Mouse (Mus musculus) CH12.LX (cell line): ENCODE measurements around the gene Mxra8. TPM values are rescaled to one million over a fixed set of nuclear protein-coding genes. Genes with fewer than 3 reads are reported as not detected.

Experiments used
- DNase-seq: peaks from one replicate; pipeline ENCODE4 v3.0.0-alpha.2; 2013; ENCODE audit errors: extremely low read depth
- H3K27ac ChIP-seq: 2 replicates; pipeline ENCODE4 v1.5.1; 2012; ENCODE audit warnings: low read depth, mild to moderate bottlenecking, control low read depth, moderate library complexity; ENCODE audit not compliant: insufficient read depth
- H3K27me3 ChIP-seq: replicated peaks from 2 replicates; pipeline ENCODE3; 2012; ENCODE audit warnings: inconsistent platforms
- H3K36me3 ChIP-seq, 2 experiments: replicated peaks in 1 of 2; 2 replicates each; pipeline versions ENCODE3 to v1.6.1; 2012; ENCODE audit warnings: inconsistent platforms in 1 of 2, low read length in 1 of 2, mild to moderate bottlenecking in 1 of 2, mixed read lengths in 1 of 2, moderate library complexity in 1 of 2; ENCODE audit not compliant: control insufficient read depth in 1 of 2, insufficient read depth in 1 of 2
- H3K4me1 ChIP-seq, 2 experiments: 2 replicates each; pipeline ENCODE4 v1.6.1; 2012; ENCODE audit warnings: inconsistent platforms in 1 of 2, moderate library complexity in 1 of 2; ENCODE audit not compliant: insufficient read depth in 2 of 2, control insufficient read depth in 1 of 2
- H3K4me2 ChIP-seq: 2 replicates; pipeline ENCODE4 v1.6.1; 2012; ENCODE audit warnings: low read depth, mild to moderate bottlenecking, control low read depth; ENCODE audit not compliant: poor library complexity, insufficient read depth, severe bottlenecking
- H3K4me3 ChIP-seq, 3 experiments: fragments of 150-350 bp in 1 of 3; sonication (generic) in 1 of 3; replicated peaks in 1 of 3; 2 replicates each; pipeline versions ENCODE3 to v1.5.1; 2011 to 2012; ENCODE audit warnings: low read depth in 2 of 3, low read length in 2 of 3, mild to moderate bottlenecking in 2 of 3, moderate library complexity in 2 of 3, control low read depth in 1 of 3, improper control_type of control experiment in 1 of 3, inconsistent platforms in 1 of 3, mixed read lengths in 1 of 3; ENCODE audit not compliant: poor library complexity in 1 of 3
- H3K79me2 ChIP-seq: replicated peaks from 2 replicates; pipeline ENCODE4 v1.6.1; 2012; ENCODE audit warnings: mild to moderate bottlenecking, moderate library complexity; ENCODE audit not compliant: control insufficient read depth, poor library complexity, insufficient read depth, severe bottlenecking; ENCODE audit errors: extremely low read depth
- H3K9ac ChIP-seq: 2 replicates; pipeline ENCODE4 v1.6.1; 2012; ENCODE audit warnings: low read depth, mild to moderate bottlenecking, control low read depth, moderate library complexity; ENCODE audit not compliant: insufficient read depth
- H3K9me3 ChIP-seq: replicated peaks from 2 replicates; pipeline ENCODE3; 2012; ENCODE audit warnings: low read length, inconsistent platforms, mixed read lengths
- BHLHE40 ChIP-seq: IDR thresholded peaks from 2 replicates; pipeline ENCODE4 v1.6.1; 2011; ENCODE audit warnings: mild to moderate bottlenecking, low read depth, low read length, improper control_type of control experiment
- CHD1 ChIP-seq: IDR thresholded peaks from 2 replicates; pipeline ENCODE4 v1.6.1; 2012; ENCODE audit warnings: low read depth, low read length, improper control_type of control experiment, inconsistent platforms
- CHD2 ChIP-seq: IDR thresholded peaks from 2 replicates; pipeline ENCODE4 v1.6.1; 2011; ENCODE audit warnings: low read length, improper control_type of control experiment
- CTCF ChIP-seq, 2 experiments: IDR thresholded peaks in 1 of 2; conservative IDR thresholded peaks in 1 of 2; 2 replicates each; pipeline ENCODE4 v1.5.1; 2011 to 2012; ENCODE audit warnings: low read depth in 2 of 2, low read length in 2 of 2, improper control_type of control experiment in 1 of 2, inconsistent platforms in 1 of 2, mild to moderate bottlenecking in 1 of 2, moderate library complexity in 1 of 2
- E2F4 ChIP-seq: IDR thresholded peaks from 2 replicates; pipeline ENCODE4 v1.6.1; 2011; ENCODE audit warnings: low read depth, low read length, improper control_type of control experiment; ENCODE audit not compliant: insufficient replicate concordance
- ELF1 ChIP-seq: IDR thresholded peaks from 2 replicates; pipeline ENCODE4 v1.6.1; 2014; ENCODE audit warnings: low read depth, mild to moderate bottlenecking, inconsistent platforms, low read length, improper control_type of control experiment
- EP300 ChIP-seq: IDR thresholded peaks from 2 replicates; pipeline ENCODE4 v1.6.1; 2011; ENCODE audit warnings: low read length, improper control_type of control experiment
- ETS1 ChIP-seq: conservative IDR thresholded peaks from 2 replicates; pipeline ENCODE4 v1.6.1; 2012; ENCODE audit warnings: low read depth, mild to moderate bottlenecking, inconsistent platforms, low read length, improper control_type of control experiment, moderate library complexity
- GABPA ChIP-seq: IDR thresholded peaks from 2 replicates; pipeline ENCODE4 v1.6.1; 2012; ENCODE audit warnings: low read depth, low read length, improper control_type of control experiment, inconsistent platforms; ENCODE audit not compliant: insufficient replicate concordance
- HCFC1 ChIP-seq: IDR thresholded peaks from 2 replicates; pipeline ENCODE4 v1.6.1; 2012; ENCODE audit warnings: low read depth, mild to moderate bottlenecking, inconsistent platforms, low read length, improper control_type of control experiment
- IRF4 ChIP-seq: IDR thresholded peaks from 2 replicates; pipeline ENCODE4 v1.6.1; 2014; ENCODE audit warnings: low read depth, mild to moderate bottlenecking, inconsistent platforms, low read length, improper control_type of control experiment
- MAFK ChIP-seq: IDR thresholded peaks from 2 replicates; pipeline ENCODE4 v1.6.1; 2011; ENCODE audit warnings: low read length, improper control_type of control experiment; ENCODE audit not compliant: insufficient replicate concordance
- MAX ChIP-seq: IDR thresholded peaks from 2 replicates; pipeline ENCODE4 v1.6.1; 2011; ENCODE audit warnings: low read length, improper control_type of control experiment
- MAZ ChIP-seq: IDR thresholded peaks from 2 replicates; pipeline ENCODE4 v1.6.1; 2012; ENCODE audit warnings: low read depth, mild to moderate bottlenecking, inconsistent platforms, low read length, improper control_type of control experiment, moderate library complexity
- MEF2A ChIP-seq: IDR thresholded peaks from 2 replicates; pipeline ENCODE4 v1.6.1; 2014; ENCODE audit warnings: low read depth, mild to moderate bottlenecking, inconsistent platforms, low read length, improper control_type of control experiment, borderline replicate concordance
- MYC ChIP-seq: IDR thresholded peaks from 2 replicates; pipeline ENCODE4 v1.6.1; 2011; ENCODE audit warnings: low read depth, mild to moderate bottlenecking, improper control_type of control experiment, low read length
- NRF1 ChIP-seq: IDR thresholded peaks from 2 replicates; pipeline ENCODE4 v1.6.1; 2014; ENCODE audit warnings: low read depth, mild to moderate bottlenecking, inconsistent platforms, low read length, improper control_type of control experiment, moderate library complexity
- POLR2A ChIP-seq: IDR thresholded peaks from 2 replicates; pipeline ENCODE4 v1.6.1; 2011; ENCODE audit warnings: low read depth, mild to moderate bottlenecking, improper control_type of control experiment, low read length
- POLR2AphosphoS2 ChIP-seq: IDR thresholded peaks from 2 replicates; pipeline ENCODE4 v1.6.1; 2011; ENCODE audit warnings: low read depth, low read length, improper control_type of control experiment
- RAD21 ChIP-seq: IDR thresholded peaks from 2 replicates; pipeline ENCODE4 v1.6.1; 2011; ENCODE audit warnings: low read depth, mild to moderate bottlenecking, low read length, improper control_type of control experiment, moderate library complexity
- SMC3 ChIP-seq: IDR thresholded peaks from 2 replicates; pipeline ENCODE4 v1.6.1; 2011; ENCODE audit warnings: low read depth, low read length, improper control_type of control experiment
- TBP ChIP-seq: conservative IDR thresholded peaks from 2 replicates; pipeline ENCODE4 v1.6.1; 2011; ENCODE audit warnings: low read depth, low read length, improper control_type of control experiment
- UBTF ChIP-seq: IDR thresholded peaks from 2 replicates; pipeline ENCODE4 v1.6.1; 2012; ENCODE audit warnings: low read depth, mild to moderate bottlenecking, inconsistent platforms, low read length, improper control_type of control experiment, moderate library complexity
- USF2 ChIP-seq: conservative IDR thresholded peaks from 2 replicates; pipeline ENCODE4 v1.6.1; 2011; ENCODE audit warnings: low read depth, low read length, improper control_type of control experiment
- ZC3H11A ChIP-seq: IDR thresholded peaks from 2 replicates; pipeline ENCODE4 v1.6.1; 2012; ENCODE audit warnings: low read depth, mild to moderate bottlenecking, inconsistent platforms, low read length, improper control_type of control experiment
- ZMIZ1 ChIP-seq: IDR thresholded peaks from 2 replicates; pipeline ENCODE4 v1.6.1; 2012; ENCODE audit warnings: low read depth, mild to moderate bottlenecking, inconsistent platforms, low read length, improper control_type of control experiment
- ZNF384 ChIP-seq: IDR thresholded peaks from 2 replicates; pipeline ENCODE4 v1.6.1; 2012; ENCODE audit warnings: low read depth, low read length, improper control_type of control experiment, inconsistent platforms
- dilution Hi-C: fragments of 300-500 bp; cut with MboI; formaldehyde crosslinking; loops from 2 replicates; pipeline ENCODE4 v1.14.3; 2020; ENCODE audit warnings: low sequenced_read_pairs; ENCODE audit not compliant: extremely low pct_unique_long_range_greater_than_20kb, extremely low pct_ligation_motif_present
- in situ Hi-C: fragments of 300-500 bp; cut with MboI; formaldehyde crosslinking; loops from 3 replicates; pipeline ENCODE4 v1.14.3; 2019; ENCODE audit warnings: low sequenced_read_pairs, low pct_ligation_motif_present, low pct_unique_long_range_greater_than_20kb, mixed read lengths
- polyA plus RNA-seq: library from polyadenylated mRNA; unstranded; fragments of >175 nt; gene quantifications from 2 replicates; pipeline ENCODE4 v1.2.1, GENCODE M21; 2012; ENCODE audit warnings: low read depth; ENCODE audit not compliant: insufficient read length
- total RNA-seq, 2 experiments: library from RNA; depleted of rRNA; stranded (reverse); fragments of 300-350 nt in 1 of 2; fragments of >200 nt in 1 of 2; gene quantifications; 2 replicates each; pipeline ENCODE4 v1.2.3; 2012 to 2014

Mxra8 gene
- total and polyA plus RNA-seq, 3 experiments, result 8.8 to 24.0 (median 12.4) TPM

GRCm38 (mm10) chr4:155790650-155791161 is 48.8 kb upstream of the Mxra8 start:
- Histone ChIP-seq H3K27me3 (peaks cover 27% of the 10 kb centered on the region), H3K9me3 (no peaks in the 10 kb centered on the region), H3K27ac (no peak overlapping the region), H3K4me1 (peaks cover 1 to 2% of the 10 kb centered on the region in 2 experiments; a peak in 1 of 4 replicates), H3K4me3 (no peak overlapping the region)
- DNase-seq, result no peak
- TF ChIP-seq IRF4 (no peak), NRF1 (no peak)
- TF ChIP-seq, all 38 proteins: peak for 0
- Histone ChIP-seq H3K79me2 (no peaks in the 10 kb centered on the region), H3K36me3 (no peaks in the 10 kb centered on the region), H3K9ac (no peak overlapping the region), H3K4me2 (no peak overlapping the region)
- in situ Hi-C loops (no loop called here), dilution Hi-C loops (no loop called here)

GRCm38 (mm10) chr4:155791240-155791933 is 48.1 kb upstream of the Mxra8 start:
- dilution Hi-C loops, result no loop called here
- Histone ChIP-seq H3K4me3 (no peak overlapping the region), H3K4me2 (no peak overlapping the region), H3K9me3 (no peaks in the 10 kb centered on the region), H3K27me3 (peaks cover 33% of the 10 kb centered on the region), H3K36me3 (no peaks in the 10 kb centered on the region), H3K79me2 (no peaks in the 10 kb centered on the region), H3K9ac (no peak overlapping the region), H3K27ac (no peak overlapping the region), H3K4me1 (peaks cover 0 to 2% of the 10 kb centered on the region in 2 experiments; a peak in 1 of 4 replicates)
- DNase-seq, result no peak
- in situ Hi-C loops, result no loop called here
- TF ChIP-seq ZMIZ1 (no peak), BHLHE40 (no peak), MAX (no peak), MAFK (no peak), ELF1 (no peak), POLR2A (no peak), HCFC1 (no peak), SMC3 (no peak), POLR2AphosphoS2 (no peak), IRF4 (no peak), TBP (no peak), ZNF384 (no peak)

GRCm38 (mm10) chr4:155793730-155794129 is 45.8 kb upstream of the Mxra8 start:
- Histone ChIP-seq H3K79me2 (no peaks in the 10 kb centered on the region), H3K27ac (no peak overlapping the region), H3K9me3 (no peaks in the 10 kb centered on the region), H3K27me3 (peaks cover 38% of the 10 kb centered on the region), H3K4me3 (no peak overlapping the region), H3K9ac (no peak overlapping the region), H3K4me1 (peaks cover 0 to 2% of the 10 kb centered on the region in 2 experiments; a peak in 1 of 4 replicates), H3K36me3 (no peaks in the 10 kb centered on the region), H3K4me2 (no peak overlapping the region)
- in situ Hi-C loops (no loop called here), dilution Hi-C loops (no loop called here)
- DNase-seq, result no peak
- no peak for TF ChIP-seq POLR2AphosphoS2
- no peak for TF ChIP-seq MYC
- TF ChIP-seq MEF2A, result no peak
- TF ChIP-seq CTCF (conservative IDR thresholded peaks at IDR 0.05 in 1 of 2, IDR thresholded peaks at IDR 0.05 in 1 of 2; ENCODE audit: low read depth in 2 of 2, low read length in 2 of 2), result no peak
- TF ChIP-seq USF2, result no peak
- TF ChIP-seq E2F4, result no peak
- no peak for TF ChIP-seq CHD1
- no peak for TF ChIP-seq GABPA
- TF ChIP-seq EP300, result no peak
- TF ChIP-seq ZC3H11A, result no peak
- TF ChIP-seq RAD21, result no peak
- no peak for TF ChIP-seq UBTF
- TF ChIP-seq CHD2, result no peak
- no peak for TF ChIP-seq MAZ
- no peak for TF ChIP-seq SMC3
- no peak for TF ChIP-seq NRF1
- no peak for TF ChIP-seq ETS1
